Mouse (Mus musculus): ENCODE results near the gene Cdh1.
"Not testable (repeated sequence)": the region's sequence is repeated elsewhere in the genome, so short reads cannot be mapped to it uniquely, and the experiment has no call there.

The Cdh1 gene

DNA sequence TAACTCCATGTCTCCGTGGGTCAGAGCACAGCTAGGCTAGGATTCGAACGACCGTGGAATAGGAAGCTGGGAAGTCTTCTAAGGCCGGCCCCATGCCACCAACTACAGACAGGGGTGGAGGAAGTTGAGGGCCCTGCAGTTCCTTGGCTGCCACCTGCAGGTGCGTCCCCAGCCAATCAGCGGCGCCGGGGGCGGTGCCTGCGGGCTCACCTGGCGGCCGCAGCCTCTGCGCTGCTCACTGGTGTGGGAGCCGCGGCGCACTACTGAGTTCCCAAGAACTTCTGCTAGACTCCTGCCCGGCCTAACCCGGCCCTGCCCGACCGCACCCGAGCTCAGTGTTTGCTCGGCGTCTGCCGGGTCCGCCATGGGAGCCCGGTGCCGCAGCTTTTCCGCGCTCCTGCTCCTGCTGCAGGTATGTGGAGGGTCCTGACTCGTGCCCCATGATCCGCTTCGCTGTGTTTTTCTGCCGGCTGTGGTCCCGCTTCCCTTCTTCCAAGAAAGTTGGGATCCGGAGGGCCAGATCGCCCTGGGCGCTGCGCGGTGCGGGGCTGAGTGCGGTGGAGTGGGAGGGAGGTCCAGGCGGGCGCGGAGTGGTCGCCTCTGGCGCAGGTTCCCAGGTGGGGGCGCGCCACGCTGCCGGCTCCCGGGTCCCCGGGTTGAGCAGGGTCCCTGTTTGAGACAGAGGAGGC is at the start of gene Cdh1:
Gene Cdh1, plus strand, starts transcription at position 221 of the 689 bp plus-strand sequence.
- DNase-seq, result peak; percentile 88 to 94

DNA sequence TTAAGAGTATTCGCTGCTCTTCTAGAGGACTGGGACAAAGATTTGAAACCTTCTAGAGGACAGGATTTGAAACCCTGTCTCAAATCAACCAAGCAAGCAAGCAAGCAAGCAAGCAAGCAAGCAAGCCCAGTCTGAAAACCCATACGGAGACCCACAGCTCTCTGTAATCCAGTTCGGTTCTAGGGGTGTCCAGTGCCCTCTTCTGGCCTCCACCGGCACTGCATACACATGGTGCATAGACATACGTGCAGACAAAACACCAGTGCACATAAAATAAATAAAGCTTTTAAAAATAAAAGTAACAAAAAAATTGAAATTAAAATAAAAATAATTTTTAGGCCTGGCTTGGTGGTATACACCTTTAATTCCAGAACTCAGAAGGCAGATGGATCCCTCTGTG is 49.1 kb upstream of the Cdh1 start:
- DNase-seq, result no peak

DNA sequence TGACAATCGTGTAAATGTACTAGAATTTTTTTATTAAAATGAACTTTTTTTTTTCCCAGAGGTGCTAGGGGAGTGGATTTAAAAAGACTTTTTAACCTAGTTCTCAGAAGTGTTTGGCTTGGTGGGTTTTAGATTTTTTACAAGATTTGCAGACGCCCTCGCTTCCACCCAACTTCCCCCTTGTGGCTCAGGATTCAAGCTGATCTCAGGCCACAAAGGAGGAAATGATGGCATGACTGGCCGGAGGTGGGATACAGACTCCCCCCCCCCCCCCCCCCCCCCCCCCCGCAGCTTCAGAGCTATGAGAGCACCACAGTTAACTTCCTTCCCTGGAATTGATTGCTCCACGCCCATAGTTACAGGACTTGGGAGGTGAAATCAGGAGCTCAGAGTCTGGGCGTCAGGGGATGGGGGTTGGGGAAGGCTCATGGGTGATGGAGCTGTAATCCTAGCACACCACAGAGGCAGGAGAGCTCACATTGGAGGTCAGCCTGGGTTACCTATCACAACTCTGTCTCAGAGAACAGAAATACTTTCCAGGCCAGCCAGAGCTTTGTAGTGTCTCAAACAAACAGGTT is 47.0 kb upstream of the Cdh1 start:
- no peak for DNase-seq

DNA sequence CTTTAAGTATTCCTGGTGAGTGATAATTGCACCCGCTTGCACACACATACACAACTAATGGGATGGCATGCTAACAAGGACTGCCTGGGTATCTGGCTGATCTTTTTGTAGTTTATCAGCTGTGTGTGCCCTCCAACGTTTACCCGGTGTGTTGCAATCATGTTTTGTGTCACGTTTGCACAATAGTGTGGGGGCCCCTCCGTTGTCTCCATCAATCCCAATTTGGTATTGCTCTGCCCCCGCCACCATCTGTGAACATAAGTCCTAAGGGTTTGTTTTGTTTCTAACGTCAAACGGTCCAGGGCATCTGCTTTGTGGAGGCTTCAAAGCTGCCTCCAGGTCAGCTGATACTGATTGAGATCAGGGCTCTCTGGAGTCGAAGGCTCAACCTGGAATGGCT is 43.3 kb upstream of the Cdh1 start:
- DNase-seq, result no peak

DNA sequence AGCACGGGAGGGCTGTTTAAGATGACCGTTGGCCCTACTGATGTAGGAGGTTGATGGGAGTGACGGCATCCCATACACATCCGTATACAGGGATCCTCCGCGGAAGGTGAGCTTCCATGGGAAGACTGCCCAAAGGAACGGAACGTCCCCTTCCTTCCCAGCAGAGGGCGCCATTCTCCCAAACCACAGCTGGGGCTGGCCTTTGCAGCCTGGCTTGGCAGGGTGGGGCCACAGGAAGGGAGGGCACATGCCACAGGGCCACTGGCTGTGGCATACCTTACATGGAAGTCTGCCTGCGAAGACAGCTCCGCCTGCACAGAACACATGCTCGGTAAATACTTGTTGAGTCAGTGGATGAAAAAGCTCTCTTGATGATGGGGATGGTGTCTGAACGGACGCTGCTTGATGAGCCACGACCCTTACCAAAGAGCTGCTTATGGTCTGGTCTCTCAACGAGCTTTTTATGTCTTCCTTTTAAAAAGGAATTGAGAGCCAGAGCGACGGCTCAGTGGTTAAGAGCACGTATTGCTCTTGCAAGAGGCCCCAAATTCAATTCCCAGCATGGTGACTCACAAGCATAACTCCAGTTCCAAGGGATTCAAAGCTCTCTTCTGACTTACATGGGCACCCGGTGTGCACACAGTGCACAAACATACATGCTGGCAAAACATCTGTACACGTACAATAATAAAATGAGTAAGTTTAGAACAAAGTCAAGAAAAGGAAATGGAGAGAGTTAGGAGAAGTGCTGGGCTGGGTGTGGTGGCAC is 41.9 kb upstream of the Cdh1 start:
- DNase-seq, result peak; percentile 87 to 88

DNA sequence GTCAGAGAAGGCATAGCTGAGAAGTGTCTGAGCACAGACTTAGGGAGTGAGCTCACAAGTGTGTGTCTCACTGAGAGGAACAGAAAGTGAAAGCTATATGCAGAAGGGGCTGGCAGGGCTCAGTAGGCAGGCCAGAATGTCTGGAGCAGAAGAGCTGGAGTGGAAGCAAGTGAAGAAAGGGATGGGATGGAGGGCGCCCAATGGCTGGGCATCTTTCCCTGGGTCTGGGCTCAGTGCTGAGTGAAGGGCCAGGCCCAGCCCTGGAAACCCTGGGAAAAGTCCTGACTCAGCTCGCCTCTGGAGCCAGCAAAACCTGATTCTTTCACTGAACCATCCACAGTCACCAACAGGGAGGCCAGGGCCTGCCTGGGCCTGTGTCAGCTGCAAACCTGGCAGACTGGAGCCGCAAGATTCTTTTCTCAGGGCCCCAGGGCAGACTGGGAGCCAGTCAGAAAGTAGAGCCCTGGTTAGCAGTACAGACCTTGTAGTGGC is 39.4 kb upstream of the Cdh1 start:
- DNase-seq, result peak; percentile 21 to 44

DNA sequence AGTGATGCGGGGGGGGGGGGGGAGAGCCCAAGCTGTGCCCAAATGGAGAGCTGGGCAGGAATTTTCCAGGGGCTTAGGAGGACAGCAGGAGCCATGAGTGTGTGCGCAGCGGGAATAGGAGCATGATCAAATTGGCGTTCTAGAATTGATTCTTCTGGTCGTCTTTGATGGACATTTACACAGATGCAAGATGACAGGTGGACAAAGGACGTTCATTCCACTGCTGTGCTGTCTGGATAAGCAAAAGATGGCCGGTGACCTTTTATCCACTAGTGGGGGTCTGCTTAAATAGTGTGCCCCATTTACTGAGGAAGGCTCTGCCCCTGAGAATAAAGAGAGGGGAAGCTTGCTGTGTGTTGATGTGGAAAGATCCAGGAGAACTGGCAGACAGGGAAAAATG is 34.1 kb upstream of the Cdh1 start:
- DNase-seq, result no peak

DNA sequence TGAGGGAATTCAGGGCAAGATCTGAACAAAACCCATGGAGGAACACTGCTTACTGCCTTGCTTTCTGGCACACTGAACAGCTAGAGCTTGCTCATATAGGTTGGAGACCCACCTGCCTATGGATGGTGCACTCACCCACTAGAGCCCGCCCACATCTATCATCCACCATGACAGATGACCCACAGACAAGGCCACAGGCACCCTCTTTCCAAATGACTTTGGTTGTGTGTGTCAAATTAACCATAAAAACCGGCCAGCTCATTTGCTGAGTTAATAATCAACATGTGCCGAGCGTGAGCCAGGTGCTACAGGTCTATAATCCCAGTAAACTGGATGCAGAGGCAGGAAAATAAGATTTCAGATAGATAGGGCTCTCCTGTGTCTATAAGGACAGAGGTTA is 32.8 kb upstream of the Cdh1 start:
- DNase-seq, result no peak

DNA sequence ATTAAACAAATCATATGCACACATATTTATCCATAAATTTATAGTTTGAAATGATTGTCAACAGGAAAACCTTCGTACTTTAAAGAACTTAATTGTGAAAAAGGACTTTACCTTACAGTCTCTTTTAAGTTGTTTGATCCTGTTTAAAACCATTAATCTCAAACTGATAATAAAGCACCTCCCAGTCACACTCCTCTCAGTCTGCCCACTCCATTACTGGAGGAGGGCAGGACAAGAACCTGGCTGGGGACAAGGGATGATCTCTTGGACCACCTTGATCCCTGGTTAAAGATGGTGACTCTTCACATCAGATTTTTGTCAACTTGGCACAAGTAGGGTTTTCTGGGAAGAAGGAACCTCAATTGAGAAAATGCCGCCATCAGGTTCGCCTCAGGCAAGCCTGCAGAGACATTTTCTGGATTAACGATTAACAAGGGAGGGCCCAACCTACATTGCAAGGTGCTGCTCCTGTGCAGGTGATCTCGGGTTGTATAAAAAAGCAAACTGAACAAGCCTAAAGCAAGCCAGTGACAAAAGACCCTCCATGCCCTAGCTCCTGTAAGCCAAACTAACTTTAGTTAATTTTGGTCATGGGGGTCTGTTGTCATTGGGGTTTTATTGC is 31.5 kb upstream of the Cdh1 start:
- DNase-seq, result no peak

DNA sequence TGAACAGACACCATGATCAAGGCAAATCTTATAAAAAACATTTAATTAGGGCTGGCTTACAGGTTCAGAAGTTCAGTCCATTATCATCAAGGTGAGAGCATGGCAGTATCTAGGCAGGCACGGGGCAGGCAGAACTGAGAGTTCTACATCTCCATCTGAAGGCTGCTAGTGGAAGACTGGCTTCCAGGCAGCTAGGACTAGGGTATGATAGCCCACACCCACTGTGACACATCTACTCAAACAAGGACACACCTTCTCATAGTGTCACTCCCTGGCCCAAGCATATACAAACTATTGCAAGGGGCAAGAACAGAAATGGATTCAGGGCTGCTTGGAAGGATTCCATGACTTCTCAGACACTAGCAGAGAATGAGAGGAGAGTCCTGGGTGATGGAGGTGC is 31.0 kb upstream of the Cdh1 start:
- not testable (repeated sequence) for DNase-seq

DNA sequence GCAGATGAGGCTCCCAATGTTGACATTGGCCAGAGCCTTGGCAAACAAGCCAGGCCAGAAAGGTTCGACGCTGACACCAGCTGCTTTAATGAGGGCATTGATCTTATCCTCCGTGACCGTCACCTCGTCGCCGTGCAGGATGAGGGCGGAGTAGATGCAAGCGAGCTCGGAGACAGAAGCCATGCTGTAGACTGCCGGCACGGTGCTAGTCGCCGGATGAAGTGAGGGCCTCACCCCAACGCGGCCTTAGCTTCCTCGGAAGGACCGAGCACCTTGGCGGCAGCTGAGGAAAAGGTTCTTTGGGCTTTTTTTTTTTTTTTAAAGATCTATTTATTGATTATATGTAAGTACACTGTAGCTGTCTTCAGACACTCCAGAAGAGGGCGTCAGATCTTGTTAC is 30.0 kb upstream of the Cdh1 start, which contains the start of gene Gm10073:
Gene Gm10073, minus strand, starts transcription at position 294 of the 400 bp plus-strand sequence.
- DNase-seq, result not testable (repeated sequence)

DNA sequence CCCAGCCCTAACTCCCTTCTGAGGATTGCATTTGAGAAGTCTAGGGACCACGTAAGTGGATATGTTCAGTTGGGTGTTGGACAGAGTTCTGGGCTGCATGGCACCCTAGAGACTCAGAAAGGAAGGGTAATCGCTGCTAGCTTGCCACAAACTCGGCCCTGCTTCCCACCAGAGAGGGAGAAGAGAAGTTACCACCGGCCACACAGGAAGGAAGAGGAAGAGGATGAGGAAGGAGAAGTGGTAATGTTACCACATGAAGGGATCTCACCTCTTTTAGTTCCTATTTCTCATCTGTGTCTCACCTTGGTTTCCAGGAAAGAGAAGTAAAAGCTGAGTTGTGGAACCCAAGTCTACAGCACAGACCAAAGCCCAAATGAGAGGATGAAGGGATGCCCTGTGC is 28.9 kb upstream of the Cdh1 start:
- no peak for DNase-seq

DNA sequence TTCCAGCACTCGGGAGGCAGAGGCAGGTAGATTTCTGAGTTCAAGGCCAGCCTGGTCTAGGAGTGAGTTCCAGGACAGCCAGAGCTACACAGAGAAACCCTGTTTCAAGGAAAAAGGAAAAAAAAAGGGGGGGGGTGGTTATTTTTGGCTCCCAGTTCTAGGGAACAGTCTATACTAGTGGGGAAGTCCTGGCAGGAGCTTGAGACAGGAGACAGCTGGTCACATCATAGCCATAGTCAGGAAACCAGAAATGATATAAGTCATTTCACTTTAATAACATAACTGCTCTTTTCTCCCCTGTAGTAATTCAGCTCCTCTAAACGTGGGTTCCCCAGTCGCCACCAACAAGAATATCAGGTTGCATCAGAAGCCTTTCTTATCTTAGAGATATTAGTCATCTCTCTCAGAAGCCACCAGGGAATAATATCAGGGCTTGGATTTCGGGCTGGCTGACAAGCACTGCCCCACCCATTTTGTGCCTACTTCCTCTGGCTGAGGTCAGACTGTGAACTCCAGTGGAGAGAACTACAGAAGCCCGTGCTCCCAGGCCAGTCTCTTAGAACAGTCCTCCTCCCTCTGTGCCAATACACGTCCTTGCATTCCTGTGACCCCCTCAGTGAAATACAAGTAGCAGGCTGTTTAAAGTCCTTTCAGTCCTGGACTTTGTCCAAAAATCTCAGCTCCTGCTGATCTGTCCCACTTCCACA is 26.1 kb upstream of the Cdh1 start:
- DNase-seq, result peak; percentile 47 to 53

DNA sequence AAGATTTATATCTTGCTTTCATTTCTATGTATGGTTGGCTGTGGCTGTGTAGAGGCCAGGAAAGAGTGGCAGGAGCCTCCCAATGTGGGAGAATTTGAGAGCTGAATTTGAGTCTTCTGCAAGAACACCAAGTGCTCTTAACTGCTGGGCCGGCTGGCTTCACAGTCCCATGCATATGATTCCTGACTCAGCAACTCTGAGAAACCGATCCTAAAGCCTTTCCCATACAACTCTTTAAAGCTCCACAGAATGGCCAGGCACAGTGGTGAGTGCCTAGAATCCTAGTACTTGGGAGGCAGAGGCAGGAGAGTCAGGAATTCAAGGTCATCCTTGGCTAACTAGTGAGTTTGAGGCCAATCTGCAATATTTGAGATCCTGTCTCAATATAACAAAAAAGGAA is 23.6 kb upstream of the Cdh1 start:
- no peak for DNase-seq

DNA sequence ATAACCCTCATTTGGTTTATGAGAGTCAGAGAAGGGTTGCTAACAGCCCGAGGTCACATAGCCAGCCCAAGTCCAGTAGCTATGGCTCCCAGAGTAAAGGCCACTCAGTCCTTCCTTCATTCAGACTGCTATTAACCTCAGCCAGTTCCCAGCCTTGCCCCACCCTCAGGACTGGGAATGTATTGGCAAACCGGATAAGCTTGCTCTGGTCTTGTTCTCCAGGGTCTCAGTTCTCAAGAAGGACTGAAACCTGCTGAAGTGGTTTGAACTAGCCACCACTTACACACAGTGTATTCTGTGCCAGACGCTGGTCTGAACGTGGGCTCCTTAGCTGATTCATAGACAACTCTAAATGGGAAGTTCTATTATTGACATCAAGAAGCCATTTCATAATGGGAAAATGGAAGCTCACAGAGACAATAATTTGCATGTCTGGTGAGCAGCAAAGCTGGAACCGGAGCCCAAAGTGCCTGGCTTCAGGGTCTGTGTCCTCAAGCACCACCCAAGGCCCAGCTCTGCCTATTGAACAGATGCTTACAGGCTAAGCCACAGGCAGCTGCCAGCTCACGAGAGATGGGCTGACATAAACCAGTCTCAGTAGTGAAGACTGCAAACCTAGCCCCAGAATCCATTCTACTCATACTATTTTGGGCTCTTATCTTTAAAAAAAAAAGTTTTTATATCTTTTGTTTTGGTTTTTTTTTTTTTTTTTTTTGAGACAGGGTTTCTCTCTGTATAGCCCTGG is 21.6 kb upstream of the Cdh1 start:
- DNase-seq, result peak; percentile 39 to 54

DNA sequence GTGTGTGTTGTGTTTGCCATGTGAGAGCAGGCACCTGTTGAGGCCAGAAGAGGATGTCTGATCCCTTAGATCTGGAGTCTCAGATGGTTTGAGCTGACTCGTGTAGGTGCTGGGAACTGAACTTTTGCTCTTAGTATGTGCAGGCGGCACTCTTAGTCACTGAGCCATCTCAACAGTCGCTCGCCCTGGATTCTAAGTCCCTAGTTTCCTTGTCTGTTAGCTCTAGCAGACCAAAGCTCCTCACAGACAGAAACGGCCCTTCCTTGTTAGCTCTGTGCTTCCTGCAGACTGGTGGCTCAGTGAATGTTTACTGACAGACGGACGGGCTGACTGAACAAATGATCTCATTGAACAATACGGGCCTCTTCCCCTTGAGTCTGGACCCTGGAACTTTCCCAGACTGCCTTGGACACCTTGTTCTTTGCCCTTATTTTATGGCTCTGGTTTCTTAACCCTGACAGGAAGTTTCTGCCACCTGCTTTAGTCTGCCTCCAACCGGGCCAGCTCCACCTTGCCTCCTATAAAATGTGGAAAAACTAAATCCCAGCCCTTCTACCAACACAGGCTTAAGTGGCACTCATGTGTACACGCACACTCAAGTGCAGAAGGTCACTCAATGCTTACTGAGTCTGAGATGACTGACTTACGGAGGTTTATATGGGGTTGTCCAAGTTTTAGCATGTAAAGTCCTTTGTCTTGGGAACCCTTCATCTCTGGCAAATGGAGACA is 18.0 kb upstream of the Cdh1 start:
- DNase-seq, result peak; percentile 11 to 31

DNA sequence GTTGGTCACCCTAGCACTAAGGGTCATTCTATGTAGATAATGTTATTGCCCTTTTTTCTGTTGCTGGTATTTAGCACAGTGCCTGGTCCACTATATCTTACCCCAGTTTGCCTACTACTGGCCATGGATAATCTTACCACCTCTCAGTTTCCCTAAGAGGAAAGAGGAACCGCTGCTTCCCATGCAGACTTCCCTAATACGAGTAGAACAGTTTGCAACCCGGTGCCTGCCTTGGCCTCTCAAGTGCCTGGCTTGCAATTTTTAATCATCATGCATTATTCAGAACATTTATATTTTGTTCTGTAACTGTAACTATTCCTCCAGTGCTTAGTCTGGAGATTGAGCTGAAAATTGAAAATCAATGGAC is 17.5 kb upstream of the Cdh1 start:
- no peak for DNase-seq

DNA sequence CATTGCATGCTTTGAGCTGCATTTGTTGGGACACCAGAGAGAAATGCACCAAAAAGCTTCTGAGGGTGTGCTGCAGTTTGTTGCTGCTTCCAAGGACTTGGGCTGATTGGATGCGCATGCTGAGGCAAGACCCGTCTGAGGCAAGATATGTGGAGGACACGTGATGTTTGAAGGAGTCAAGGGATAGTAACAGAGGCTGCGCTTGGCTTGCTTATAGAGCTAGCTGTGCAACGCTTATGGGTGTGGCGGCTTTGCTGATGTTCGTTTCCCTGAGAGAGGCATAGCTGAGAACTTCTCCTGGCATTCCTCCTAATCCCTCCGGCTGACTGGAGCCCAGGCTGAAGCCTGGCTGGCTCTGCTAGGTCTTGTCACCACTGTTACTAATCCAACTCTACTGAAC is 16.3 kb upstream of the Cdh1 start:
- DNase-seq, result no peak

DNA sequence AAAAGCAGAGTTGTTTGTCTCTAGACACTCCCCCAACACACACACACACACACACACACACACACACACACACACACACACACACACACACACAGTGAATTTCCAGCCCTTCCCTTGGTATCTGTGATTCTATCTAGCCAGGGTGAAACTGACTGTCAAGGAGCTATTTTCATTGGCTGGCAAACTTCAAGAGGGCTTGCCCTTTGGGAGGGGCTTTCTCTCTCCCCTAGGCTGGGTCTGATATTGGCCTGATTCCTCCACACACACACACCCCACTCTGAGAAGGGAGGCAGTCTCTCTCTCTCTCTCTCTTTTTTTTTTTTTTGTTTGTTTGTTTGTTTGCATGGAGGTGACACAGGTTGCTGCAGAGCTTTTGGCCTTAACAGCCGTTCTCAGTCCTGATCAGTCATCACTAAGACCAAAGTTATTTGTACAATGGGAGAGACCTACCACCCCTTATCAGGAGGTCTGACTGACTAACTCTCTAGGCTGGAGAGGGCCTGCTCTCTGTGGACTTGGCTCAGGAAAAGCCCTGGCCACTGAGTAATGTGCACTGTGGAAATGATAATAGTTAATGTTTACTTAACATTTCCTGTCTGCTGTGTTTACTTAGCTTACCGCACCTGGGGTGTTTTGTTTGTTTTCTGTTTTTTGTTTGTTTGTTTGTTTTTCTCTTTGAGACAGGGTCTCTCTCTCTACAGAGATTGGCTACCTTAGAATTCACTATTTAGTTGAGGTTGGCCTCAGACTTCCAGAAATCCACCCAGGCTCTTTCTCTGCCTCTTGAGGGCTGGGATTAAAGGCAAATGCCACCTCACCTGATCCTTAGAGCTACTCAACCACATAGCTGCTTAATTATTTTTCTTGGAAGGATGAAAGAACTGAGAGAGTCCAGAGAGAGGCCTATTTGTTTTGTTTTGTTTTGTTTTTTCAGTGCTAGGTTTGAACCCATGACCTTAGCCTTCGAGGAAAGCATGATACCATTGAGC is 14.4 kb upstream of the Cdh1 start:
- DNase-seq, result no peak

DNA sequence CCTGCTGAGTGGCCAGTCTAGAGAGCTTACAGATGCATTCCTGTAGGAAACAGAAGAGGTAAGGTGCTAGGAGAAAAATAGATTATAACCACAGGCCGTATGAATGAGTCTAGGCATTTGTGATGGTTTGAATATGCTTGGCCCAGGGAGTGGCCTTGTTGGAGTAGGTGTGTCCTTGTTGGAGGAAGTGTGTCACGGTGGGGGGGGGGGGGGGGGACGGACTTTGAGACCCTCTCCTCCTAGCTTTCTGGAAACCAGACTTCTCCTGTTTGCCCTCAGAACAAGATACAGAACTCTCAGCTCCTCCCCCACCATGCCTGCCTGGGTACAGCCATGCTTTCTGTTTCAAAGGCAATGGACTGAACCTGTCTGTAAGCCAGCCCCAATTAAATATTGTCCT is 10.7 kb upstream of the Cdh1 start:
- no peak for DNase-seq
